Mouse (Mus musculus) hematopoietic stem cell, adult 5-6 weeks (primary cell): ENCODE measurements around the gene Zc3h6. TPM values are rescaled to one million over a fixed set of nuclear protein-coding genes. Genes with fewer than 3 reads are reported as not detected.
A peak's percentile ranks its signal among the peaks of the same experiment; 100 is the strongest.

Source experiments
- ATAC-seq, 2 experiments: fragments of 125-278 bp in 1 of 2; replicated peaks in 1 of 2; 2 replicates each; pipeline ENCODE4 v1.8.0; 2016 to 2017; ENCODE audit warnings: inconsistent platforms in 2 of 2, mild to moderate bottlenecking in 2 of 2, moderate number of reproducible peaks in 2 of 2, low read depth in 1 of 2, moderate TSS enrichment in 1 of 2; ENCODE audit not compliant: low FRiP score in 2 of 2, poor library complexity in 2 of 2, severe bottlenecking in 2 of 2, insufficient read depth in 1 of 2, low TSS enrichment in 1 of 2
- total RNA-seq: library from RNA; stranded (forward); fragments of 172-1452, 232-1000 nt; gene quantifications from 2 replicates; pipeline ENCODE4 v1.2.3, GENCODE M21; 2017

Gene Zc3h6
- 6.8 and 13.8 TPM in 2 replicates for total RNA-seq

DNA sequence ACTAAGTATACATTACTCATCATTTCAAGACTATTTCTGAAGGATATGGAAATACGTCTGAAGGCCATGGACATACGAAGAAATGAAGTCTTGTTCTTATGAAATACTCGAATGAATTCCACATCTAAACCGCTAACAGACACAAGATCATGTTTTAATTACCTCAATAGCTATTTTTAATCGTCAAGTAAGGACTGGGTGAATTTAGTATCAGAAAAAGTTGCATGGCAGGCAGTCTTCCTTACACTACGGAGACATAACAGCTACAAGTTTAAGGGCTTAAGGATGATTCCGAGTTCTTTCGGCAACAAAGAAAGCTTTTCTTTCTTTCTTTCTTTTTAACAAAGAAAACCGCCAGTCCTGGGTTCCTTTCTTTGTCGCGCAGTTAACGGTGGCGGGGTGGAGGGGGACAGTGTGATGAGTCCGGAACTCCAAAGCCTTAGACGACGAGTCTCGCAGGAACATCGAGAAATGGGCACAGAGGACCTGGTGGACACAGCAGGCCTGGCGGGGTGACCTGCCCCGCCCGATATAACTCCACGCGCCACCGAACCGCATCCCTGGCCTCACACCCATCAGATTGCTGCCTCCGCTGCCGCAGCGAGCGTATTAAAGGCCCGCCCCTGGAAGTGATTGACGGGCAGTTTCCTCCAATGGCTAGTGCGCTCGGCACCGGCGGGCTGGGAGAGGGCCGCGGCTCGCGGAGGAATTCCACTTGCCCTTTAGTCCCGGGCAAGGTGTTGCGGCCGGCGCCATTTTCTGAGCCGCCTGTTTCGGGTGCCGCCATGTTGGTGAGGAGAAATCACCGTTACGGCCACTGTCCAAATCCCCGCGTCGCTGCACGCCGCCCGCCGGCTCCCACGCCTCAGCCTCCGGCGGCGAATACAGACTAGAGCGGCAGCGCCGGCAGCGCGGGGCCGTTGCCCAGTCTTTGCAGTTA, at the start of gene Zc3h6:
Gene Zc3h6, plus strand, starts transcription at position 762 of the 940 bp plus-strand sequence.
- peak; percentile 95 to 98 for ATAC-seq

DNA sequence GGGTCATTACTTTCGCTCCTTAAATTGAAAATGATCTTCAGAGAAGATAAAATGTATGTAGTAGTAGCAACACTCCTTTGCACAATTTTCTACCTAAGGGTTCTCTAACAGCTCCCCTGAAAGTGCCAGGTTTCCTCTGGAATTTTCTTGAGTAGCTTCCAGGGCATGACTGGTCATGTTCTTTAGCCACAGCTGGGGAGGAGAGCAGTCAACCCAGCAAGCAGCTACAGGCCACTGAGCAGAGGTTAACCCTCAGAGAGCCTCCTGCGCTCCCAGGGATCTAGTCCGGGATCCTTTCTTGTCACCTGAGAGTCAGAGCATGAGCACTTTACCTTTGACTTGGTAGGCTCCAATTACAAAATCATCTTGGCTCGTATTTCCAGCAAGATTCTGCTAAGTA, 42.4 kb upstream of the Zc3h6 start:
- ATAC-seq, result no peak

DNA sequence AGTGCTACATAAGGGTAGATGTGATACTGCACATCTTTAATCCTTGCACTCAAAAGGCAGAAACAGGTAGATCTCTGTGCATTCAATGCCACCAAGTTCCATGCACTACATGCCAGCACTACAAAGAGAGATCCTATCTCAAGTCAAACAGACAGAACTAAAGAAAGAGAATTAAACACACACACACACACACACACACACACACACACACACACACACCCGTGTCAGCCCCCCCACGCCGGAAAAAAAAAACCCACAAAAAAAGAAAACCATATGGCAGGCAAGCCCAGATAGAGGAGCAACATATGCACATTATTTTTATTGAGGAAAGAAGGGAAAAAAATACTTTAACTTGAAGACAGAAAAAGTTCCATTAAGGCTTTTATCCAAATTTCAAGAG, 38.8 kb upstream of the Zc3h6 start:
- no peak for ATAC-seq

DNA sequence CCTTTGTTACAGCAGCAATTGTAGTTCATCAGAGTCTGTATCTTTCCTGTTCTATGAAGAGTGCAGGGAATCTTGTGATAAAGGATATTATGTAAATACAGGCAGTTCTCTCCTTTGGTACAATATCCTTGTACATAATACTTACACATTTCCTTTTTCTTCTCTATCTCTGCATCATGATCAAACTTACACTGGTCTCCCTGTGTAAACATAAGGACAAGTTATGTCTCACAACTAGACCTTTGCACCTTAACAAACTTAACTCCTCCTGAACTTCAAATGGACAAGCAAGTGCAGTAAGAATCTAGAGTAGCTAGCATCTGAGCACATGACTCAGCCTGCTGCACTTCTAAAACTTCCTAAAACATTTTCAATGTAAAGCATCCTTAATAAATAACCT, 36.5 kb upstream of the Zc3h6 start:
- no peak for ATAC-seq

DNA sequence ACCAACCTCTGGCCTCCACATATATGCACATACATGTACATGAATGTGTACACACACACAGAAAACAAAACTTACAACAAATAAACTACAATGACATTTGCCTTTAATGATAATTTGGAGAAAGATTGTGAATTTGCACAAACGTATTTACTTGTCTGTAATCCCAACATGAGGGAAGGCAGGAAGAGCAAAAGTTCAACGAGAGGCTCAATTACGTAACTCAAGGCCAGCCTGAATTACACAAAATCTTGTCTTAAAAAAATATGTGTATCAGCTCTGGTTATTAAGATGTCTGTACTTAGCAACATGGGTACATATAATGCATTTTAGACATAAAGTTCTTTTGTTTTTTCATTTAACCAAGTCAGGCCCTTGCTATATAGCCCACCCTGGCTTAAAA, 30.9 kb upstream of the Zc3h6 start:
- no peak for ATAC-seq

DNA sequence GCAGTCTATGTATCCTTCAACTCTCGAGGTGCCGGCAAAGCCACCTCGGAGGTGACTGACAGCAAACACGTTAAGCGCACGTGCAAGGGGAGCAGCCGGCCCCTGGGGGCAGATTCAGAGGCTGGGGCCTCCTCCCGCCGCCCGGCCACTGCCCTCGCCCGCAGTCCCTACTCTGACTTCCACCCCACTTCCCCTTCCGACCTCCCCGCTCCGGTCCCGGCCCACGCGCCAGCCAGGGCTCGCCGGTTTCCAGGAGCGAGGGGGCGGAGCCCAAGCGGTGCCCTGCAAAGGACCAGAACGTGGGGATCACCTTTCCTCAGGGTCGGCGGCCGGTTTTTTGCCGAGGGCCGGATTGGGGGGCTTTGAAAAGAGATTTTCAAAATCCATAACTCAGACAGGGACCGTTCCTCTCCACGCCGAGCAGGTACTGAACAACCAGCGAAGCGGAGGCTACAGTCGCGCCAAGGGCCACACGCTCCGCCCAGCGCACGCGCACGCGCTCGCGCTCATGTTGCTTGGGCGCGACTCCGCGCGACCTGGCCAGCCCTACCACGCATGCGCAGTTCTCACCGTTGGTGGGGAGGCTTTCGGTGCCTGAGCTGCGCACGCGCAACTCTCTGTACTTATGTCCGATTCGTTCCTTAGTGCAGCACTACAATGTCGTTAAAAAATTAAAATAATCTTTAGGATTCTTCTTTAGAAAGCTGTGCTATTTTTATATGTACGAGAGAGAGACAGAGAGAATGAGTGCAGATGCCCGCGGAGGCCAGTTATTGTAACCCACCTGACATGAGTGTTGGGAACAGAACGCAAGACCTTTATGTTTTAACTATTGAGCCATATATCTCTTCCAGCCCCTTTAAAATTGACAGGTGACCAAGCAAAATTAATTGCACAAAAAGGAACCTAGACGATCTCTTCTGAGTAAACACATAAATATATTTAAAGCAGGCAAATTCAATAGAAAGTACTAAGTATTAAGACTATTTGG, 23.4 kb upstream of the Zc3h6 start, which contains the start of gene Zc3h8:
Gene Zc3h8, minus strand, starts transcription at position 540 of the 991 bp plus-strand sequence.
- peak; percentile 91 to 96 for ATAC-seq

DNA sequence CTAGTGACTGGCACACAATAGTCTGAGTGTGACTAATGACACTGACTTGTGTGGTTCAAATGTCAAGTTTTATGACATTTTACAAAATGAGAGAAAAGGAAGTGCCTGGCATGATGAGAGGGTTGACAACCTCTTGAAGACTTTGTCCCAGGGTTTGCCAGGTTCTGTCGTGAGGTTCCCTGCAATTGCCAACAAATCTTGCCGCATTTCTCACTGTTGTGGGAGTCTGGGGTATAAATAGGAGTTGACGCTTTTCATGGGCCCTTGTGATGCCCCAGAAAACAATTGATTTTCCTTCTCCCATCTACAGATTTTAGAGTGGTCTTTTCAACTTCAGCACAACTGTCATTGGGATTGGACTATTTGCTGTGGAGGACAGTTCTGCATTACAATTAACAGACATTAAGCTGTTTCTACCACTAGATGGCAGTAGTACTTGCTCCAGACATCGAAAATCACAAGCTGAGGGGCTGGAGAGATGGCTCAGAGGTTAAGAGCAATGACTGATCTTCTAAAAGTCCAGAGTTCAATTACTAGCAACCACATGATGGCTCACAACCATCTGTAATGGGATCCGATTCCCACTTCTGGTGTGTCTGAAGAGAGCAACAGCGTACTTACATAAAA, 19.1 kb upstream of the Zc3h6 start:
- 0 out of 4 replicates have a peak, but pooled peaks of 1 of the 2 experiments have one; percentile 39 for ATAC-seq

DNA sequence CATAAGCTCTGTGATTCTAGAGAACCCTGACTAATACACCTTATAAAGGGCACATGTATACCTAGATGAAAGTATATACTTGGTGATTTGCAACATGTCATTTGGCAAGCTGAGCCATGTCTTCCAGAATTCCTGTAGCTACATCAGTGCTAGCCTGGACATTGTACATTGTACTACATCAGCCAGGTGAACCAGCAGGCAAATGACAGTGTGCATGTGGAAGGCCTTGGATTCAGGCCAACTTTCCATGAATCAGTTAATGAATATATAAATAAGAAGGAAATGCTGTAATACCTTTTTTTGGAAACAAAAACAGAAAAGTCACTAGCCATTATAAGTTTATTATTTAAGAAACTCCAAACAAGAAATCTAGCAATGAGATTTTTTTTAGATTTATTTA, 13.0 kb upstream of the Zc3h6 start:
- no peak for ATAC-seq

DNA sequence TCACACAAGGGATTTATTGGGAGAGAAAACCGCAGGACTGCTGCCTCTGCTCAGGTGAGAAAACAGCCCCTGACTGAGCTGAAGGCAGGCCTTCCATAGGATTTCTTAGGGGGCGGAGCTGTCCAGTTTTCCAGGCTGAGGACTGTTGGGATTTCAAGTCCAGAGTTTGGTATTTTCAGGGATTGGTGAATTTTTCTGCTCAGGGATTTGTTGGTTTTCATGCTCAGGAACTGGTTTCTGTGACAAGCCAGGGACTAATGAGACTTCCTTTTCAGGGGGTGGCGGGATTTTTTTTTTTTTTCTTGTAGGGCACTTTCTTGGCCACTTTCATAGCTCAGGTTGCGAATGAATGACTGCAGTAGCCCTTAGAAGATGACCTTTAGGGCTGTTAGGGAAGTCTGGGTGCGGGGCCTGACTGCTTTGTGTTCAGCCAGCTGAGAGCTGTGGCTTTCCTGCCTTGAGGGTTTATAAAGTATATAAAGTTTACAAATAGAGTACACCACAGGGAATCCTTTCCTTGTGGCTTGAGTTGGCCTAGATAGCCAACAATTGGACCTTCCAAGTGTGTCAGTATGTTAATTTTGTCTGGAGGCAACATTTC, 1.6 kb upstream of the Zc3h6 start:
- ATAC-seq, result no peak

DNA sequence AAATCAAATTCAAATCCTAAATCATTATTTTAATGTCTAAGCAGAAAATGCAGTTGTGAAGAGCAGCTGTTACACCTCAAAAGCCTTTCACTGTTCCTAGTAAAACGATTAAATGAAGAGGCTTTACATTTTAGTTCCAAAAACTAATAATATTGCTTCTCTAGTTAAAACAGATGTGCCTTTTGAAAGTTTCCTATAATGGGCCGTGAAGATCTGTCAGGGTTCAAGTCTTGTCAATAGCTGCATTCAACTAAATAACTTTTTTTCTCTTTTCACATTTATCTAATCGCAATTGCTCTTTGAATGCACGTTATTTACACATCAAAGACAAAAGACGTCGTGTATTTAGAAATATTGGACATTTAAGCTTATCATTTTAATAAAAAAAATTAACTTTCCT, 966 bp upstream of the Zc3h6 start:
- no peak for ATAC-seq

DNA sequence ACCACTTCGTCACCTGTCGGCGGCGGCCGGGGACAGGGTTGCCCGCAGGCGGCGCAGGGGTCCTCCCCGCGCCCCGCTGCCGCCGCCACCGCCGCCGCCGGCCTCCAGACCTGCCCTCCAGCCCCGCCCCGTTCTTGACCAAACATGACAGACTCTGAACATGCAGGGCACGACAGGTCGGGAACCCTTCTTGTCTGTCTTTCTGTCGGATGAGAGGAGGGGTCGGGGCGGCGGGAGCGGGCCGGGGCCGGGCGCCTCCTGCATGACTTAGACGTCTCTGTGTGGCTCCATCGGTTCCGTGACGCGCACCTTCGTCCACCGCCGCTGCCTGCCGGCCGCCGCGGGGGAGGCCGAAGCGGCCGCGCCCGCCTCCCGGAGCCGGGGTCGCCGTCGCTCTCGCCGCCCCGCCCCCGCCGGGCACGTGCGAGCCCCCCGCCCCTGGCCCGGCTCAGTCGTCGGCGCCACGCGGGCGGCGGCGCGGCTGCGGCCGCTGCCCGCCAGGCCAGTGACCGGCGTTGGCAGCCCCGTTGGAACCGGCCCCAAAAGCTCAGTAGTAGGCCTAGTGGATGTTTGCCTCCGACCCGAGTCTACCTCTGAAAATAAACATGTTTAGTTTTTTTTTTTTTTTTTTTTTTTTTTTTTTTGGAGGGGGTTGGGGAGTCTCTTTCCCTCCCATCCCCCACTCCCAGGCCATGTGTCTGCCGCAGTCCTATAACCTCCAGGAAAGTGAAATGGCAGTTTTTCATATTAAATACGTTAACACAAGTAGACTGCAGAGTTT, 649 bp downstream of the Zc3h6 start, which contains the start of gene Gm10762:
Gene Gm10762, minus strand, starts transcription at position 65 of the 781 bp plus-strand sequence.
- peak; percentile 30 to 34 for ATAC-seq

DNA sequence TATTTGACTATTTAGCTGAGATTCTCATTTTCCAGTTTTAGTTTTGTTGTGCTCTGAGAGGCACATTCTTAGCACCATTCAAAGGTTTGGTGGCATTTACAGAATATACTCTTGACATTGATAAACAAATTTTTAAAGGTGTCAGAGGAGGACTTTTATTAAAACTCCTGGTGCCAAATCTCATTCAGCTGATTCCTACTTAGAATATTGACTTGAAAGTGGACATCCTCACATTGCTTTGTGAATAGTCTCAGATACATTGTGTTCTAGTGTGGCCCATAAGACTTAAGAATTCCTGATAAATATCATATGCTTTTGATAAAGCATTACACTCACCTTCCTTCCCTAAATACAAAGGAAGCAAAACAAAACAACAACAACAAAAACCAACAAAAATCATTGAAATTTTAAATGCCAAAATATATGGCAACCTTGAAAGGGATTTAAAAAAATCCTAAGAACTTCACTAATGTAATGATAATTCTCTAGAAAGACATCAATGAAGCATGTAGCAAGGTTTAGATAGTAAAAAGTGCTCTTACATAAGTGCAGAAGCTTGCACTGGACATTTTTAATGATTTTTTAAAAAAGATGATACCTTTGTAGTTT, 1.4 kb downstream of the Zc3h6 start:
- ATAC-seq, result no peak

DNA sequence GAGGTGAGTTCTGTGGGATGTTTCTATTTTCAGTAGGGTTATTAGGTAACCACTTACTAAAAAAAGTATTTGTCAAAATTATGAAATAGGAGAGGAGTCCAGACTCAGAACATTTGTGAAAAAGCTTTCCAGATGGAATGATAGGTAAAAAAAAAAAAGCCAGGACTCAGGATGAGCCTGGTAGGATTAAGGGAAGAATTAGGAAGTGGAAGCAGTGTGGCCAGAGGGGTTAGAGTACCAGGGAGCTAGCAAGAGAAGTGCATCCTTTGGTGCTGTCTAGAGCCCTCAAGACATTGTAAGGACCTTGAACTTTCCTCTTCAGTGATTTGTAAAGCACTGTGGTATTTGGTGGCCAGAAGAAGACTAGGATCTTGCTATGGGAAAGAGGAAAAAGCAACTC, 5.1 kb downstream of the Zc3h6 start:
- no peak for ATAC-seq

DNA sequence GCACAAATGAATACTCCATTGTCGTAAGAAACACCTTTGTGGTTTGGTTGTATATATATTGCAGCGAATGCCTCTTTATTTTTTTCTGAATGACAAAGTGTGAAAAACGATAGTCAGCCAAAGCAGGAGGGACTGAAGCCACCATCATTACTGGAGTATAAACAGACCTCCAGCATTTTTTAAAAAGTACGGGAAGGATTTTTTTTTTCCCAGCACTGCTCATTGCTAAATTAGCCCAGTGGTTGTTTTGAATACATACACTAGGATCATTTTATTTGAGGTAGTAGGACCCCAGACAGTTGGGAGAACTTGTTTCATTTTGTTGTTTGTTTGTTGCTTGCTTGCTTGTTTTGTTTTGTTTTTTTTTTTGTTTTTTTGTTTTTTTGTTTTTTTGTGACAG, 8.4 kb downstream of the Zc3h6 start:
- no peak for ATAC-seq

DNA sequence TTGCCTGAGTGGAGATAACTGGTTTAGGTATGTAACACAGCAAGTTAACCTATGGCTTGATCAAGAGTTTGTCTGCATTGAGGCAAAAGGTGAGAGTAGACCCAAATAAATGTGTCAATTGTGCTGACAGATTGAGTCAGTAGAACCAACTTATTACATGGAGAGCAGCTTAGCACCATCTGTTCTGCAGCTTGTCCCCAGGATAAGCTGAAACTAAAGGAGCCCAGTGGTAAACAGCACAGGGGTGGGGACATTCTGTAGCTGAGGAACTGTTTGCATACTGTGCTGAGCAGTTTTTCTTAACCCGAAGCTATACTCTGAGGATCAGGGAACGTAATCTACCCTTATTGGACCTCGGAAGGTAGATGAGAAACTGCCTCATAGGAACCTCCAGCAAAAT, 17.5 kb downstream of the Zc3h6 start:
- no peak for ATAC-seq

DNA sequence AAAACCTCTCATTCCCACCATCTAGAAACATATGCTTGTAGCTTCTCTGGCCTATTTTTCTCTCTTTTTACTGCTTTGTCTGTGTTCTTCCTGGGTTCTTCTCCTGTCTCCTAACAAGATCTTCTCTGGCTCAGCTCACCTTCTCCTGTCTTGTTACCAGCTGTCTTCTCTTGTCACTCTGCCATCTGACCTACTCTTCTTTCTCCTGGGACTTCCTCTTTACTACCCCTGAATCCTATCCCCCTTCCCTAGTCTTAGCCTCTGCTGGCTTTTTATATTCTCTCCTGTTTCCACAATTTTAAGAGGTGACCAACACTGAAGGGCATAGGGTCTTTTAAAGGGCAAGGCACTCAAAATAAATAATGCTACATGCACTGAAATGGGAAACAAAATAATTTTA, 37.7 kb downstream of the Zc3h6 start:
- ATAC-seq, result no peak
